Mouse (Mus musculus): ENCODE results near the gene Stx8. TPM values are rescaled to one million over a fixed set of nuclear protein-coding genes. Genes with fewer than 3 reads are reported as not detected.

Stx8 gene
- total RNA-seq, 1 experiment from 2014 or later: 35.1 TPM

DNA sequence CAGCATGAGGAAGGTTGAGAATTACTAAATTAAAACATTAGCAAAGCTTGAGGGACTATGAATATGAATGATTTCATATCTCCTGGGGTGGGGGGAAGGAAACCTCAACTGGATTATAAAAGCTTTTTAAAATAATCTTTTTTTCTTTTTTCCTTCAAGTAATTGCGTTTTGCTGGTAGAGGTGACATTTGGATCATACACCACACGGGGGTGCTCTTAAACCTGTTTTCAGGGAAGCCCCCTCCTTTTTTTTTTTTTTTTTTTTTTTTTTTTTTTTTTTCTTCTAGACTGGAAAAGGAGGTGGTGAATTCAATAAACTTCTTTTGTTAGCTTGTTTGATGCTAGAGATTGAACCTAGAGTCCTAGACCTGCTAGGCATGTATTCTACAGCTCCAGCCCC lies 9.3 kb downstream of the Stx8 start:
- no peak for DNase-seq

GRCm38 (mm10) chr11:67983564-67983963 lies 17.6 kb downstream of the Stx8 start:
- DNase-seq: no peak

DNA sequence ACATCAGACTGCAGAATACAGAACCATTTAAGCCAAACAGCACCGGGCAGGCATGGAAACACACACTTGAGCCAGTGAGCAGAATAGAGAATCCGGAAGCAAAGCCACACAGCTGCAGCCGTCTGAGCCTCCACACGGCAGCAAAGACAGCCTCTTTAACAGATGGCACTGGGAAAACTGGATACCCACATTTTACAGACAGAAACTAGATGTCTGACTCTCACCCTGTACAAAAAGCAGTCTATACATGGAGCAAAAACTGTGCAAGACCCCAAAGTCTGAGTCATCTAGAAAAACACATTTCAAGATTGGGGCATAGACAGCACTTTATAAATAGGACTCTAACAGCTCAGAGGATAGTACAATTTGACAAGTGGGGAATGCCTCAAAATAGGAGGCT lies 25.2 kb downstream of the Stx8 start:
- DNase-seq: no peak

- no peak for DNase-seq
These were observed 30.0 kb downstream of the Stx8 start for GRCm38 (mm10) chr11:67995965-67996364.

- no peak for DNase-seq
These were observed 32.9 kb downstream of the Stx8 start for GRCm38 (mm10) chr11:67998905-67999304.

GRCm38 (mm10) chr11:67999629-68000028 lies 33.6 kb downstream of the Stx8 start:
- DNase-seq: no peak

GRCm38 (mm10) chr11:68004191-68004590 lies 38.2 kb downstream of the Stx8 start:
- peak; percentile 73 for DNase-seq

- DNase-seq: no peak
These were observed 40.3 kb downstream of the Stx8 start for GRCm38 (mm10) chr11:68006216-68006789.

GRCm38 (mm10) chr11:68007645-68008044 lies 41.7 kb downstream of the Stx8 start:
- peak; percentile 16 for DNase-seq

GRCm38 (mm10) chr11:68009377-68009776 lies 43.4 kb downstream of the Stx8 start:
- DNase-seq: no peak

DNA sequence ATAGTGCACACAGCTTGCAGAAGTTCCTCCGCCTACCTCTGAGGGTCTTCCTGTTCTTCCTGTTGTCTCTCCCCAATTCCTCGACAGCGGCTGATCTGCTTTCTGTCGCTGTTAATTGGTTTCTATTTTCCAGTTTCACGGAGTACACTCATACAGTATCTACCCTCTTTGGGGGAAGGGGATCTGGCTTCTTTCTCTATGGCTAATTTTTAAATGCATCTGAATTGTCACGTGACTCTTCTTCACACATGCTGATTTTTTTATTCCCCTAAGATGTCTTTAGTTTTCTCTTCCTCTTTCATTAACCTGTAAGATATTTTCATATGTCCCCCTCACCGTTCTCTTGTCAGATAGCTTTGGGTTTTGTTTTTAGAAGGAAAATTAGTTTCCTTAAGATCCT lies 46.2 kb downstream of the Stx8 start:
- no peak for DNase-seq

GRCm38 (mm10) chr11:68018191-68018590 lies 52.2 kb downstream of the Stx8 start:
- DNase-seq: peak; percentile 38

DNA sequence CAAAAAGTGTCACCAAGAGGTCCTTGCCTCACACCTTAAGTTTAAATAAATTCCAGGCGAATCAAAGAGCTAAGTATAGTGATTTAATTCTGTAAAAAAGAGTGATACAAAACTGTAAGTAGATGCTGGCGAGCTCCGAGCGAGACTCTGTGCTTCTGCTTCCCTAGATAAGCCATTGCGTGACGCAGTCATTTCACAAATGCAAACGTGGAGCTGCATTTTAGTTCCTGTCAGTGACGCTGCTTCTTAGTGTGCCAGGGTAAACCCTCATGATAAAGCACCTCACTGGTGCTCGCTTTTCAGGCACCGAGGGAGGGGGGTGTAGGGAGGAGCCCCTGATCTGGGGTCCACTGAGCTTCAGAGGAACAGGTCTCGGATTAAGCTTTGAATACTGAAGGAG lies 53.2 kb downstream of the Stx8 start:
- no peak for DNase-seq

- DNase-seq: no peak
These were observed 56.0 kb downstream of the Stx8 start for GRCm38 (mm10) chr11:68021976-68022375.

DNA sequence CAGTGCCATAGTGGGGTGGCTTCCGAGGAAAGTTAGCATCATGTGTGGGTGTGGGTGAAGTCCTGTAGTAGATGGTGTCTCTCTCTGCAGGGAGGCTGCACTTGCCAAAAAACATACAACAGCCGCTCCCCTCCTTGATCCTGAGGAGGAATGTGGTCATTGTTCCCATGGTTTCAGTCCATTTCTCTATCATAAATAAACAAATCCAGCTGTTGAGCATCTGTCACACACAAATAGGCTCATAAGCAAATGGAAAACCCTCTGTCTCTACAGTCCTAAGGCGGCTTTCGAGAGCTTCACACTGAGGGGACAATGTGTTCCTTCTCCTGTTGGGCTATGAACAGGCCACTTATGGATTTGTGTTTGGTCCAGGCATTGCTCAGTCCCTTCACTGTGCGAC lies 56.9 kb downstream of the Stx8 start:
- DNase-seq: no peak

GRCm38 (mm10) chr11:68023811-68024369 lies 57.9 kb downstream of the Stx8 start:
- DNase-seq: no peak

GRCm38 (mm10) chr11:68026590-68026989 lies 60.6 kb downstream of the Stx8 start:
- DNase-seq: no peak

- no peak for DNase-seq
These were observed 63.1 kb downstream of the Stx8 start for GRCm38 (mm10) chr11:68029079-68029478.

DNA sequence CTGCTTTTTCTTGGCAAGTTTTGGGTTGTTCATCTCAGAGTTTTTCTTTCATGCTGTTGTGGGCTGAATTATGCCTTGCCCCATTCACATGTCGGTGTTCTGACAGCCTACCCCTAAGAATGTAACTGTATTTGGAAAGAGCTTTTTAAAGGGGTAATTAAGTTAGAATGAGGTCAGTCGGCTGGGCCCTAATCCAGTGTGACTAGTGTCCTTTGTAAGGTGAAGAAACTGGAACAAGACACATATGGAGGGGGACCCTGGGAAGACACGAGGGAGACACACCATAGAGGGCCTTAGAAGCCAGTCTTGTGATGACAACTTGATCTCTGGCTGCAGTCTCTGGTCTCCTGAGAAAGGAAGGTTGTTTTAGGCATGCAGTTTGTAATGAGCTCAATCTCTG lies 63.9 kb downstream of the Stx8 start:
- no peak for DNase-seq

DNA sequence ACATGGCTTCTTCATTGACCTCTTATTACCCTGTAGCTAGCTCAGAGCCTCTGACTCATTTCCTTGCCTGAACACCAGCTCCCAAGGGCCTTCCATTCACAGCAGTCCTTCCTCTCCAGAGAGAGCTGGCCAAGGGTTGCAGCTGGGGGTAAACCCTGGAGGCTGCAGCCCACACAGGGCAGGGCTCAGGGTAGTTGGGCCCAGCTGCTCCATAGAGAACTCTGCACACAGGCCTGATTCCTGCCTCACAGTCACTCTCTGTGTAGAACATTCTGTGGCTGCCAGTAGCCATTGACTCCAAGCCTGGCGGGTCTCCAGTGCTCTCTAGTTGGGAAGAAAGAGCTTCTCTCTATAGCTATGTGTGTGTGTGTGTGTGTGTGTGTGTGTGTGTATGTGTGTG lies 64.8 kb downstream of the Stx8 start:
- DNase-seq: no peak

DNA sequence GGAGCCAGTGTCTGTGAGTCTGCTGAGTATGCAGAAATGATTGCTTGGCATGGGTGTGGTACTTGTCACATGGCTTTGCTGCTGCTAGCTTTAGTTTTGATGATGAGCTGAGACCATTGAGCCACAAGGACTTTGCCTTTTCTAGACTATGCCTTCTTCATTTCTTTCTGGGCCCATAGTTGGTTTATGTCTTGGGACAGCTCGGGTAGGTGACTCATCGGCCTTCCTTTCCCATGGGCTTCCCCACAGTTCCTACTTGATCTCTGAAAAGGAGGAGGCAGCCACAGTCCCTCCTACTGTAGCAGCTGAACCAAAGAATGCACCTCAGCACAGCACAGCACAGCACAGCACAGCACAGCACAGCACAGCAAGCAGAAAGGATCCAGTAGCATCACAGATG lies 66.5 kb downstream of the Stx8 start:
- no peak for DNase-seq

GRCm38 (mm10) chr11:68033331-68033926 lies 67.4 kb downstream of the Stx8 start:
- no peak for DNase-seq

DNA sequence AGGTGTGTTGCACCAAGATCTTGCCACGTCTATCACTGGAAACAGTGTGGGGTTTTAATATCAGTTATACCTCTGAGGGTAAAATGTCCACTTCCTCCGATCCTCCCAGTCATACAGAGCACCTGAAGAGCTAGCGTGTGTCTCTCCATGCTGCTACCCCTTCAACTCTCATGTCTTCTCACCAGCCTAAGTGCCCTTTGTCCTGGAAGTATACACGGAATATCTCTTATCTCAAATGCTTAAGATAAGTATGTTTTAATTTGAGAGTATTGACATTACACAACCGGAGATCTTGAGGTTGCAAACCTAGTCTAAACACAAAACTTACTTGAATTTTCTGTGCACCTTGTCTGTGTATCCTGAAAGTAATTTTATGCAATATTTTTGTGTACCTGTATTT lies 68.4 kb downstream of the Stx8 start:
- DNase-seq: no peak

- no peak for DNase-seq
These were observed 69.4 kb downstream of the Stx8 start for GRCm38 (mm10) chr11:68035303-68035891.

Data from adrenal gland, postnatal 25 days (tissue).